Mouse (Mus musculus) embryonic fibroblast, embryonic 13.5 days (primary cell): ENCODE measurements around the gene Bcl2l12.

Experiments
- CTCF ChIP-seq: IDR thresholded peaks from 2 replicates; pipeline ENCODE4 v1.5.1; 2011; ENCODE audit warnings: mild to moderate bottlenecking, control low read depth, low read length, moderate library complexity, borderline replicate concordance; ENCODE audit not compliant: insufficient read depth
- POLR2A ChIP-seq: IDR thresholded peaks from 2 replicates; pipeline ENCODE4 v1.6.1; 2011; ENCODE audit warnings: low read depth, mild to moderate bottlenecking, control low read depth, low read length, moderate library complexity

GRCm38 (mm10) chr7:44949922-44950321 lies 48.6 kb downstream of the Bcl2l12 start:
- TF ChIP-seq CTCF = no peak
- no peak for TF ChIP-seq POLR2A
